Mouse (Mus musculus) lung, postnatal 0 days (tissue): Measurements from ENCODE around the gene Taar1. TPM values are rescaled to one million over a fixed set of nuclear protein-coding genes. Genes with fewer than 3 reads are reported as not detected.
A peak's percentile ranks its signal among the peaks of the same experiment; 100 is the strongest.

ENCODE experiments used
- ATAC-seq: fragments of 200-750 bp; cut with Nextera tagmentation; 2 replicates; pipeline ENCODE4 v1.8.0; 2017; ENCODE audit warnings: moderate library complexity
- DNase-seq: peaks from one replicate; pipeline ENCODE4 v3.0.0-alpha.2; 2016; ENCODE audit warnings: low spot score
- H3K27ac ChIP-seq: fragments of 300-500 bp; sonication (generic); 2 replicates; pipeline ENCODE4 v1.5.1; 2014; ENCODE audit warnings: antibody characterized with exemption, mild to moderate bottlenecking, low read length, mixed read lengths
- H3K27me3 ChIP-seq: fragments of 300-500 bp; sonication (generic); replicated peaks from 2 replicates; pipeline ENCODE4 v1.6.1; 2014; ENCODE audit warnings: low read length, mixed read lengths; ENCODE audit not compliant: insufficient read depth
- H3K36me3 ChIP-seq: fragments of 300-500 bp; sonication (generic); 2 replicates; pipeline ENCODE4 v1.6.1; 2014; ENCODE audit warnings: low read length, mixed read lengths; ENCODE audit not compliant: insufficient read depth
- H3K4me1 ChIP-seq: fragments of 300-500 bp; sonication (generic); 2 replicates; pipeline ENCODE4 v1.6.1; 2014; ENCODE audit warnings: antibody characterized with exemption, low read depth, low read length, mixed read lengths; ENCODE audit not compliant: insufficient read depth
- H3K4me2 ChIP-seq: fragments of 300-500 bp; sonication (generic); replicated peaks from 2 replicates; pipeline ENCODE4 v1.6.1; 2014; ENCODE audit warnings: low read depth, mild to moderate bottlenecking, low read length, moderate library complexity, mixed read lengths
- H3K4me3 ChIP-seq: fragments of 300-500 bp; sonication (generic); 2 replicates; pipeline ENCODE4 v1.5.1; 2014; ENCODE audit warnings: low read depth, low read length
- H3K9ac ChIP-seq: fragments of 300-500 bp; sonication (generic); replicated peaks from 2 replicates; pipeline ENCODE4 v1.6.1; 2014; ENCODE audit warnings: low read depth, mild to moderate bottlenecking
- H3K9me3 ChIP-seq: fragments of 300-500 bp; sonication (generic); 2 replicates; pipeline ENCODE4 v1.6.1; 2016; ENCODE audit warnings: low read length, mixed read lengths
- CTCF ChIP-seq: IDR thresholded peaks from 2 replicates; pipeline ENCODE4 v1.5.1; 2016; ENCODE audit warnings: antibody characterized with exemption, mild to moderate bottlenecking
- EP300 ChIP-seq: IDR thresholded peaks from 2 replicates; pipeline ENCODE4 v1.6.1; 2016; ENCODE audit warnings: antibody characterized with exemption, mild to moderate bottlenecking, control low read depth
- WGBS: fragments of 180-500 bp; shearing (Covaris S2); extraction: QIAGEN DNeasy Blood & Tissue Kit; methylation state at CpG from one replicate; pipeline ENCODE4 v1.1.7; 2014; 5-methylcytosine and 5-hydroxymethylcytosine counted together
- polyA plus RNA-seq: library from polyadenylated mRNA; unstranded; fragments of >200 nt; fragmentation: Nextera tagmentation; extraction: Ambion mirVana; gene quantifications from 2 replicates; pipeline ENCODE4 v1.2.1, GENCODE M21; 2015

Gene Taar1
- polyA plus RNA-seq, 1 experiment from 2014 or later = not detected

GRCm38 (mm10) chr10:23942465-23942864, 22.3 kb downstream of the Taar1 start:
- H3K4me1 ChIP-seq = no peaks in the 10 kb centered on the region
- DNase-seq = no peak
- TF ChIP-seq EP300 (no peak), CTCF (peak; percentile 47)
- no peak overlapping the region for H3K9ac ChIP-seq
- no peaks in the 10 kb centered on the region for H3K9me3 ChIP-seq
- no peak overlapping the region for H3K27ac ChIP-seq
- no peak overlapping the region for H3K4me2 ChIP-seq
- ATAC-seq = no peak
- H3K36me3 ChIP-seq = no peaks in the 10 kb centered on the region
- H3K27me3 ChIP-seq = no peaks in the 10 kb centered on the region
- H3K4me3 ChIP-seq = no peak overlapping the region
- 77% methylated on average over 5 of the region's 5 CpGs for WGBS

- Histone ChIP-seq H3K4me3 (no peak overlapping the region), H3K4me1 (no peaks in the 10 kb centered on the region), H3K9me3 (no peaks in the 10 kb centered on the region), H3K4me2 (no peak overlapping the region), H3K27me3 (no peaks in the 10 kb centered on the region), H3K27ac (no peak overlapping the region), H3K36me3 (no peaks in the 10 kb centered on the region), H3K9ac (no peak overlapping the region)
- DNase-seq = peak; percentile 44
- 41% methylated on average over 7 of the region's 7 CpGs for WGBS
- no peak for ATAC-seq
- TF ChIP-seq EP300 (no peak), CTCF (no peak)
Observed at GRCm38 (mm10) chr10:23948026-23948425, 27.9 kb downstream of the Taar1 start.

- Histone ChIP-seq H3K4me3 (no peak within 1 kb of the TSS), H3K4me2 (no peak within 1 kb of the TSS), H3K9ac (no peak within 1 kb of the TSS), H3K4me1 (no peaks in the 10 kb centered on the region), H3K9me3 (no peaks in the 10 kb centered on the region), H3K27ac (no peak within 1 kb of the TSS), H3K36me3 (no peaks in the 10 kb centered on the region), H3K27me3 (no peaks in the 10 kb centered on the region)
- DNase-seq (no peak), ATAC-seq (no peak)
- no peak for TF ChIP-seq CTCF
- no peak for TF ChIP-seq EP300
- 87% methylated on average over 16 of the region's 16 CpGs for WGBS
Observed at GRCm38 (mm10) chr10:23949508-23950005, 29.4 kb downstream of the Taar1 start, which contains the start of gene Taar3. Gene Taar3 (plus strand): TSS chr10:23949558.

- ATAC-seq (no peak), DNase-seq (no peak)
- WGBS = 76% methylated on average over 6 of the region's 6 CpGs
- Histone ChIP-seq H3K4me3 (no peak overlapping the region), H3K4me2 (no peak overlapping the region), H3K9ac (no peak overlapping the region), H3K9me3 (no peaks in the 10 kb centered on the region), H3K27ac (no peak overlapping the region), H3K27me3 (no peaks in the 10 kb centered on the region), H3K4me1 (no peaks in the 10 kb centered on the region), H3K36me3 (no peaks in the 10 kb centered on the region)
- TF ChIP-seq EP300 (no peak), CTCF (no peak)
Observed at GRCm38 (mm10) chr10:23951714-23952113, 31.6 kb downstream of the Taar1 start.

- no peaks in the 10 kb centered on the region for H3K27me3 ChIP-seq
- DNase-seq = no peak
- H3K9me3 ChIP-seq = no peaks in the 10 kb centered on the region
- H3K4me2 ChIP-seq = no peak overlapping the region
- WGBS = 36% methylated on average over 3 of the region's 3 CpGs
- TF ChIP-seq EP300 (no peak), CTCF (no peak)
- no peaks in the 10 kb centered on the region for H3K36me3 ChIP-seq
- no peak overlapping the region for H3K9ac ChIP-seq
- no peaks in the 10 kb centered on the region for H3K4me1 ChIP-seq
- H3K4me3 ChIP-seq = no peak overlapping the region
- ATAC-seq = no peak
- H3K27ac ChIP-seq = no peak overlapping the region
Observed at GRCm38 (mm10) chr10:23959071-23959470, 38.9 kb downstream of the Taar1 start.

- Histone ChIP-seq H3K9ac (no peak within 1 kb of the TSS), H3K36me3 (no peaks in the 10 kb centered on the region), H3K27me3 (no peaks in the 10 kb centered on the region), H3K4me1 (no peaks in the 10 kb centered on the region), H3K27ac (no peak within 1 kb of the TSS), H3K9me3 (no peaks in the 10 kb centered on the region), H3K4me3 (no peak within 1 kb of the TSS), H3K4me2 (no peak within 1 kb of the TSS)
- WGBS = 93% methylated on average over 13 of the region's 13 CpGs
- DNase-seq = no peak
- ATAC-seq = no peak
- TF ChIP-seq EP300 (no peak), CTCF (no peak)
Observed at GRCm38 (mm10) chr10:23960444-23960915, 40.3 kb downstream of the Taar1 start, which contains the start of gene Taar4. Gene Taar4 (plus strand): TSS chr10:23960494.

GRCm38 (mm10) chr10:23963444-23963843, 43.3 kb downstream of the Taar1 start:
- no peaks in the 10 kb centered on the region for H3K27me3 ChIP-seq
- DNase-seq (no peak), ATAC-seq (no peak)
- H3K4me3 ChIP-seq = no peak overlapping the region
- no peak overlapping the region for H3K9ac ChIP-seq
- H3K4me1 ChIP-seq = no peaks in the 10 kb centered on the region
- H3K4me2 ChIP-seq = no peak overlapping the region
- no peak overlapping the region for H3K27ac ChIP-seq
- 29% methylated on average over 3 of the region's 3 CpGs for WGBS
- TF ChIP-seq CTCF (no peak), EP300 (no peak)
- H3K9me3 ChIP-seq = no peaks in the 10 kb centered on the region
- H3K36me3 ChIP-seq = no peaks in the 10 kb centered on the region
